Mouse (Mus musculus) lung, adult 2 months (tissue): Measurements from ENCODE around the gene Rad54l. TPM values are rescaled to one million over a fixed set of nuclear protein-coding genes. Genes with fewer than 3 reads are reported as not detected.

Source experiments
- DNase-seq: peaks from one replicate; pipeline ENCODE4 v3.0.0; 2022
- H3K4me1 ChIP-seq: fragments of 200-500 bp; 2 replicates; pipeline ENCODE4 v1.6.1; 2011; ENCODE audit warnings: low read length; ENCODE audit not compliant: control insufficient read depth, insufficient read depth
- H3K4me3 ChIP-seq: fragments of 200-500 bp; replicated peaks from 2 replicates; pipeline ENCODE3; 2011; ENCODE audit warnings: low read depth, mild to moderate bottlenecking, control low read depth, low read length; ENCODE audit errors: extremely low read depth
- CTCF ChIP-seq: fragments of 200-500 bp; IDR thresholded peaks from 2 replicates; pipeline ENCODE4 v1.5.1; 2011; ENCODE audit warnings: mild to moderate bottlenecking, low read length, control low read depth; ENCODE audit not compliant: insufficient read depth
- POLR2A ChIP-seq: fragments of 200-500 bp; IDR thresholded peaks from 2 replicates; pipeline ENCODE4 v1.6.1; 2011; ENCODE audit warnings: low read depth, mild to moderate bottlenecking, control low read depth, low read length, borderline replicate concordance; ENCODE audit errors: extremely low read depth
- WGBS: fragments of 180-500 bp; shearing (Covaris S2); methylation state at CpG from one replicate; pipeline ENCODE4 v1.1.7; 2018; 5-methylcytosine and 5-hydroxymethylcytosine counted together
- polyA plus RNA-seq: library from polyadenylated mRNA; depleted of rRNA; stranded (reverse); fragments of >200 nt; gene quantifications from 2 replicates; pipeline ENCODE4 v1.2.3, GENCODE M21; 2012

The Rad54l gene
- polyA plus RNA-seq, 1 experiment: 0.70 TPM

GRCm38 (mm10) chr4:116160769-116161168, 37.3 kb upstream of the Rad54l start:
- WGBS: 50% methylated on average over 3 of the region's 3 CpGs
- DNase-seq: no peak
- H3K4me1 ChIP-seq: peaks cover 7% of the 10 kb centered on the region; the same call in 1 of the 2 replicates
- TF ChIP-seq POLR2A (no peak), CTCF (no peak)
- no peak overlapping the region for H3K4me3 ChIP-seq

GRCm38 (mm10) chr4:116159912-116160311, 36.4 kb upstream of the Rad54l start:
- peak; percentile 30; the same call in 1 of the 2 replicates for TF ChIP-seq CTCF
- TF ChIP-seq POLR2A: no peak
- no peak for DNase-seq
- no peak overlapping the region for H3K4me3 ChIP-seq
- 48% methylated on average over 3 of the region's 3 CpGs for WGBS
- H3K4me1 ChIP-seq: peaks cover 6% of the 10 kb centered on the region; the same call in 1 of the 2 replicates

GRCm38 (mm10) chr4:116157882-116158281, 34.4 kb upstream of the Rad54l start:
- no peak for TF ChIP-seq POLR2A
- TF ChIP-seq CTCF: no peak
- no peak overlapping the region for H3K4me3 ChIP-seq
- H3K4me1 ChIP-seq: peaks cover 4% of the 10 kb centered on the region; the same call in 1 of the 2 replicates
- DNase-seq: no peak
- 84% methylated on average over 2 of the region's 2 CpGs for WGBS

GRCm38 (mm10) chr4:116152702-116153101, 29.2 kb upstream of the Rad54l start:
- Histone ChIP-seq H3K4me3 (no peak overlapping the region), H3K4me1 (peaks cover 15% of the 10 kb centered on the region)
- no peak for TF ChIP-seq CTCF
- TF ChIP-seq POLR2A: no peak
- 93% methylated on average over 15 of the region's 15 CpGs for WGBS
- no peak for DNase-seq

- WGBS: 56% methylated on average over 6 of the region's 6 CpGs
- H3K4me3 ChIP-seq: peak within 1 kb of the TSS; percentile 94
- H3K4me1 ChIP-seq: peaks cover 15% of the 10 kb centered on the region
- TF ChIP-seq CTCF: no peak
- TF ChIP-seq POLR2A: no peak
- no peak for DNase-seq
Observed at GRCm38 (mm10) chr4:116151238-116151637, 27.7 kb upstream of the Rad54l start, which contains the start of gene Lurap1. Gene Lurap1 (minus strand): TSS chr4:116151338.

GRCm38 (mm10) chr4:116150862-116151221, 27.4 kb upstream of the Rad54l start:
- Histone ChIP-seq H3K4me1 (peaks cover 15% of the 10 kb centered on the region), H3K4me3 (peak overlapping the region; percentile 73)
- no peak for DNase-seq
- 16% methylated on average over 4 of the region's 4 CpGs for WGBS
- TF ChIP-seq CTCF: no peak
- TF ChIP-seq POLR2A: no peak

GRCm38 (mm10) chr4:116150156-116150861, 26.8 kb upstream of the Rad54l start:
- peak; percentile 70 for DNase-seq
- H3K4me3 ChIP-seq: peak overlapping the region; percentile 94
- no peak for TF ChIP-seq CTCF
- peak; percentile 85 for TF ChIP-seq POLR2A
- peaks cover 15% of the 10 kb centered on the region for H3K4me1 ChIP-seq
- 8% methylated on average over 72 of the region's 73 CpGs for WGBS

GRCm38 (mm10) chr4:116149812-116150155, 26.3 kb upstream of the Rad54l start:
- 30% methylated on average over 6 of the region's 6 CpGs for WGBS
- no peak for TF ChIP-seq POLR2A
- TF ChIP-seq CTCF: no peak

GRCm38 (mm10) chr4:116143891-116144717, 20.6 kb upstream of the Rad54l start:
- under 1% methylated on average over 45 of the region's 47 CpGs for WGBS
- peak; percentile 79 for DNase-seq
- H3K4me1 ChIP-seq: peaks cover 8% of the 10 kb centered on the region
- TF ChIP-seq CTCF: no peak
- TF ChIP-seq POLR2A: peak; percentile 26; the same call in 1 of the 2 replicates
- peak overlapping the region; percentile 90 for H3K4me3 ChIP-seq

More at GRCm38 (mm10) chr4:116149812-116150155, 26.3 kb upstream of the Rad54l start:
- Histone ChIP-seq H3K4me1 (peaks cover 15% of the 10 kb centered on the region), H3K4me3 (peak overlapping the region; percentile 94)
- no peak for DNase-seq
